In genomic region chr8:120813839-120814238, GRCm38 (mm10) we compare ENCODE assay signal across 24 mouse cellular contexts.
A peak's percentile ranks its signal among the peaks of the same experiment; 100 is the strongest.
DNase-seq lines count a peak whose midpoint lies in the region; ATAC-seq and TF ChIP-seq lines count a peak whose summit lies in the region.
"Had no signal": no experiment of that assay in that cellular context is flagged by ENCODE, and none has a peak within 500 bp of the region (broad histone marks: within the 10 kb centered on the region; RNA-seq: fewer than 3 reads in every experiment).

No protein-coding gene starts in this region.

- H3K36me3 ChIP-seq in embryonic facial prominence, embryonic 14.5 days (ENCODE audit: control insufficient read depth, insufficient read depth, low read length) = no peaks in the 10 kb centered on the region
- H3K36me3 ChIP-seq in embryonic facial prominence, embryonic 10.5 days (replicated peaks) = no peaks in the 10 kb centered on the region
- no peaks in the 10 kb centered on the region for H3K36me3 ChIP-seq in heart, embryonic 16.5 days (ENCODE audit: control insufficient read depth, insufficient read depth)
- H3K36me3 ChIP-seq in heart, embryonic 12.5 days = no peaks in the 10 kb centered on the region
- no peaks in the 10 kb centered on the region for H3K36me3 ChIP-seq in hindbrain, embryonic 10.5 days
- H3K36me3 ChIP-seq in hindbrain, postnatal 0 days (ENCODE audit: insufficient read depth, low read length) = no peaks in the 10 kb centered on the region
- H3K36me3 ChIP-seq in midbrain, embryonic 11.5 days (ENCODE audit: control insufficient read depth, insufficient read depth, low read length) = no peaks in the 10 kb centered on the region
- no peaks in the 10 kb centered on the region for H3K36me3 ChIP-seq in midbrain, embryonic 15.5 days (replicated peaks)
- H3K36me3 ChIP-seq: embryonic facial prominence, embryonic 13.5 days; forebrain, embryonic 15.5 days; G1E had no signal

- H3K27ac ChIP-seq in embryonic facial prominence, embryonic 14.5 days (replicated peaks; ENCODE audit: low read depth, low read length) = no peak overlapping the region
- H3K27ac ChIP-seq in embryonic facial prominence, embryonic 10.5 days (replicated peaks) = no peak overlapping the region
- H3K27ac ChIP-seq in heart, embryonic 16.5 days (ENCODE audit: low read length) = 0 out of 2 replicates have a peak overlapping the region, but pooled peaks have one; percentile 7
- H3K27ac ChIP-seq in heart, embryonic 12.5 days (ENCODE audit: poor library complexity, severe bottlenecking) = no peak overlapping the region
- H3K27ac ChIP-seq in hindbrain, embryonic 10.5 days = 0 out of 2 replicates have a peak overlapping the region, but pooled peaks have one; percentile 8
- no peak overlapping the region for H3K27ac ChIP-seq in hindbrain, postnatal 0 days
- no peak overlapping the region for H3K27ac ChIP-seq in midbrain, embryonic 11.5 days (ENCODE audit: low read depth, low read length)
- H3K27ac ChIP-seq in midbrain, embryonic 15.5 days = no peak overlapping the region
- H3K27ac ChIP-seq: embryonic facial prominence, embryonic 13.5 days; forebrain, embryonic 13.5 days; forebrain, embryonic 15.5 days had no signal

- H3K9ac ChIP-seq in embryonic facial prominence, embryonic 14.5 days (ENCODE audit: low read depth, low read length) = 0 out of 2 replicates have a peak overlapping the region, but pooled peaks have one; percentile 8
- no peak overlapping the region for H3K9ac ChIP-seq in heart, embryonic 16.5 days (ENCODE audit: low read length)
- no peak overlapping the region for H3K9ac ChIP-seq in heart, embryonic 12.5 days
- no peak overlapping the region for H3K9ac ChIP-seq in hindbrain, postnatal 0 days (replicated peaks; ENCODE audit: low read length)
- no peak overlapping the region for H3K9ac ChIP-seq in midbrain, embryonic 11.5 days (ENCODE audit: low read length)
- H3K9ac ChIP-seq in midbrain, embryonic 15.5 days = no peak overlapping the region
- H3K9ac ChIP-seq: embryonic facial prominence, embryonic 13.5 days; forebrain, embryonic 13.5 days; forebrain, embryonic 15.5 days had no signal

- H3K4me1 ChIP-seq in embryonic facial prominence, embryonic 14.5 days (ENCODE audit: control insufficient read depth, insufficient read depth, low read length) = no peaks in the 10 kb centered on the region
- H3K4me1 ChIP-seq in embryonic facial prominence, embryonic 10.5 days = peaks cover 20% of the 10 kb centered on the region
- no peaks in the 10 kb centered on the region for H3K4me1 ChIP-seq in heart, embryonic 16.5 days (ENCODE audit: control insufficient read depth, insufficient read depth, low read length)
- H3K4me1 ChIP-seq in heart, embryonic 12.5 days (replicated peaks) = no peaks in the 10 kb centered on the region; the same call in 1 of the 2 replicates
- peaks cover 17% of the 10 kb centered on the region; the same call in 1 of the 2 replicates for H3K4me1 ChIP-seq in hindbrain, embryonic 10.5 days (replicated peaks)
- H3K4me1 ChIP-seq in hindbrain, postnatal 0 days (ENCODE audit: insufficient read depth, low read length) = no peaks in the 10 kb centered on the region
- no peaks in the 10 kb centered on the region for H3K4me1 ChIP-seq in midbrain, embryonic 11.5 days (ENCODE audit: control insufficient read depth, insufficient read depth, low read length)
- H3K4me1 ChIP-seq in midbrain, embryonic 15.5 days = no peaks in the 10 kb centered on the region
- H3K4me1 ChIP-seq: forebrain, embryonic 13.5 days; forebrain, embryonic 15.5 days had no signal

- DNase-seq in embryonic facial prominence, embryonic 14.5 days (ENCODE audit: low spot score) = no peak
- DNase-seq in embryonic facial prominence, embryonic 10.5 days (ENCODE audit: low spot score) = no peak
- no peak for DNase-seq in hindbrain, embryonic 10.5 days (ENCODE audit: low spot score)
- DNase-seq in hindbrain, postnatal 0 days (ENCODE audit: low spot score) = no peak
- DNase-seq in midbrain, embryonic 11.5 days (ENCODE audit: low spot score, missing footprints) = peak; percentile 51
- DNase-seq: adrenal gland, adult 8-10 months; adrenal gland, postnatal 14 days; adrenal gland, postnatal 36 days; B cell, adult 2 months; cerebellum, adult 11-12 months; cerebellum, adult 2 months; cerebellum, adult 9-10 months; cerebellum, postnatal 10 days; cerebellum, postnatal 25 days had no signal

- H3K4me3 ChIP-seq in embryonic facial prominence, embryonic 14.5 days (ENCODE audit: low read depth, low read length) = no peak overlapping the region
- H3K4me3 ChIP-seq in embryonic facial prominence, embryonic 10.5 days = no peak overlapping the region
- H3K4me3 ChIP-seq in heart, embryonic 16.5 days (ENCODE audit: low read length) = no peak overlapping the region
- no peak overlapping the region for H3K4me3 ChIP-seq in heart, embryonic 12.5 days
- no peak overlapping the region for H3K4me3 ChIP-seq in hindbrain, embryonic 10.5 days
- H3K4me3 ChIP-seq in hindbrain, postnatal 0 days (ENCODE audit: low read length) = no peak overlapping the region
- H3K4me3 ChIP-seq in midbrain, embryonic 11.5 days (ENCODE audit: low read depth, low read length) = no peak overlapping the region
- H3K4me3 ChIP-seq in midbrain, embryonic 15.5 days = no peak overlapping the region
- H3K4me3 ChIP-seq: embryonic facial prominence, embryonic 13.5 days; forebrain, embryonic 13.5 days; forebrain, embryonic 15.5 days had no signal

- no peaks in the 10 kb centered on the region for H3K27me3 ChIP-seq in embryonic facial prominence, embryonic 14.5 days (replicated peaks; ENCODE audit: control insufficient read depth, insufficient read depth, low read length)
- peaks cover 34% of the 10 kb centered on the region for H3K27me3 ChIP-seq in embryonic facial prominence, embryonic 10.5 days (replicated peaks; ENCODE audit: low read depth, poor library complexity, severe bottlenecking)
- H3K27me3 ChIP-seq in heart, embryonic 16.5 days (ENCODE audit: control insufficient read depth, insufficient read depth, low read length) = no peaks in the 10 kb centered on the region
- H3K27me3 ChIP-seq in heart, embryonic 12.5 days (replicated peaks) = peaks cover 66% of the 10 kb centered on the region
- H3K27me3 ChIP-seq in hindbrain, embryonic 10.5 days (ENCODE audit: insufficient read depth, poor library complexity, severe bottlenecking) = peaks cover 27% of the 10 kb centered on the region
- no peaks in the 10 kb centered on the region for H3K27me3 ChIP-seq in hindbrain, postnatal 0 days (ENCODE audit: insufficient read depth, low read length)
- no peaks in the 10 kb centered on the region for H3K27me3 ChIP-seq in midbrain, embryonic 11.5 days (ENCODE audit: control insufficient read depth, insufficient read depth, low read length)
- no peaks in the 10 kb centered on the region for H3K27me3 ChIP-seq in midbrain, embryonic 15.5 days (replicated peaks)
- H3K27me3 ChIP-seq: forebrain, embryonic 13.5 days; forebrain, embryonic 15.5 days had no signal

- WGBS in embryonic facial prominence, embryonic 14.5 days = 65% methylated on average over 7 of the region's 7 CpGs
- WGBS in embryonic facial prominence, embryonic 10.5 days = 72% methylated on average over 7 of the region's 7 CpGs
- WGBS in heart, embryonic 16.5 days = 67% methylated on average over 7 of the region's 7 CpGs
- 71% methylated on average over 7 of the region's 7 CpGs for WGBS in heart, embryonic 12.5 days
- 84% methylated on average over 7 of the region's 7 CpGs for WGBS in hindbrain, embryonic 10.5 days
- 73% methylated on average over 7 of the region's 7 CpGs for whole genome bisulfite sequencing in hindbrain, postnatal 0 days
- WGBS in midbrain, embryonic 11.5 days = 80% methylated on average over 7 of the region's 7 CpGs
- WGBS in midbrain, embryonic 15.5 days = 73% methylated on average over 7 of the region's 7 CpGs

- no peak for TF ChIP-seq CTCF in hindbrain, postnatal 0 days (IDR thresholded peaks at IDR 0.05; ENCODE audit: low read depth)

- no peaks in the 10 kb centered on the region for H3K9me3 ChIP-seq in embryonic facial prominence, embryonic 14.5 days (ENCODE audit: control insufficient read depth, low read length)
- H3K9me3 ChIP-seq in embryonic facial prominence, embryonic 10.5 days = no peaks in the 10 kb centered on the region
- H3K9me3 ChIP-seq in heart, embryonic 16.5 days (replicated peaks; ENCODE audit: control insufficient read depth, low read length) = no peaks in the 10 kb centered on the region
- H3K9me3 ChIP-seq in heart, embryonic 12.5 days (replicated peaks) = no peaks in the 10 kb centered on the region
- no peaks in the 10 kb centered on the region for H3K9me3 ChIP-seq in hindbrain, embryonic 10.5 days
- H3K9me3 ChIP-seq in hindbrain, postnatal 0 days (ENCODE audit: low read length) = no peaks in the 10 kb centered on the region
- no peaks in the 10 kb centered on the region for H3K9me3 ChIP-seq in midbrain, embryonic 11.5 days (ENCODE audit: control insufficient read depth, low read length)
- H3K9me3 ChIP-seq in midbrain, embryonic 15.5 days = no peaks in the 10 kb centered on the region
- H3K9me3 ChIP-seq: embryonic facial prominence, embryonic 13.5 days; forebrain, embryonic 13.5 days; forebrain, embryonic 15.5 days had no signal

- ATAC-seq in embryonic facial prominence, embryonic 14.5 days (ENCODE audit: low read depth) = no peak
- no peak for ATAC-seq in heart, embryonic 16.5 days (replicated peaks; ENCODE audit: extremely low read depth, insufficient read depth, low FRiP score)
- ATAC-seq in heart, embryonic 12.5 days (ENCODE audit: insufficient number of reproducible peaks, low FRiP score) = no peak
- no peak for ATAC-seq in hindbrain, postnatal 0 days
- ATAC-seq in midbrain, embryonic 11.5 days (ENCODE audit: low FRiP score) = no peak
- no peak for ATAC-seq in midbrain, embryonic 15.5 days (replicated peaks)
- ATAC-seq: activated CD4-positive, CD25-positive, alpha-beta regulatory T cell, adult 4 months; CD4-positive, CD25-positive, alpha-beta regulatory T cell, adult 4 months; forebrain, embryonic 13.5 days; forebrain, embryonic 15.5 days; Patski had no signal

- H3K4me2 ChIP-seq in embryonic facial prominence, embryonic 14.5 days (ENCODE audit: low read depth, low read length) = no peak overlapping the region
- no peak overlapping the region for H3K4me2 ChIP-seq in heart, embryonic 16.5 days (ENCODE audit: low read depth, low read length)
- H3K4me2 ChIP-seq in heart, embryonic 12.5 days = no peak overlapping the region
- no peak overlapping the region for H3K4me2 ChIP-seq in hindbrain, postnatal 0 days (ENCODE audit: low read depth, low read length)
- H3K4me2 ChIP-seq in midbrain, embryonic 11.5 days = no peak overlapping the region
- no peak overlapping the region for H3K4me2 ChIP-seq in midbrain, embryonic 15.5 days
- H3K4me2 ChIP-seq: embryonic facial prominence, embryonic 13.5 days; forebrain, embryonic 13.5 days; forebrain, embryonic 15.5 days had no signal

Comparison
In these comparisons a context has a peak if more than half of its experiments do, and no peak if none do; other contexts are left out.
1. H3K27ac ChIP-seq: peak in heart, embryonic 16.5 days (single experiment) and hindbrain, embryonic 10.5 days (single experiment); none in embryonic facial prominence, embryonic 14.5 days (single experiment), embryonic facial prominence, embryonic 10.5 days (single experiment), heart, embryonic 12.5 days (single experiment), hindbrain, postnatal 0 days (single experiment), midbrain, embryonic 11.5 days (single experiment) and midbrain, embryonic 15.5 days (single experiment).